Mouse (Mus musculus): Measurements from ENCODE around the gene Ctnnd2. TPM values are rescaled to one million over a fixed set of nuclear protein-coding genes. Genes with fewer than 3 reads are reported as not detected.

Gene Ctnnd2
- polyA plus RNA-seq, 1 experiment from 2014 or later, result 1.4 TPM

DNA sequence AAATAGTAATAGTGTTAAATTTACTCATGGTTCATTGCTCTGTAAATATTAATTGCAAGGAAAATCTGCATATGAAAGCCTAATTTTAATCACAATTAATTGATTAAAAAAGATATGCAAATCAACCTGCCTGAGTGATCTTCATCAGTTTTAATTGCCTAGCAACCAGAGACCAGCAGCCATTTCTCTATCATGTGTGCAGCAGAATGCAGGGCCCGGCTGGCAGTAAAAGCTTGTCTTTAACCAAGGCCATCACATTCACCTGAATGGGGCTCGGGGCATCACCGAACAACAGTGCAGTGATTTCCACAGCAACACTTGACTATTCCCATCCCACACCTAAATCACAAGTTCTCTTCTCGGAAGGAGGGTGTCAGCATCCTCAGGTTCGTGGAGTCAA, 553.7 kb downstream of the Ctnnd2 start:
- H3K36me3 ChIP-seq, result no peaks in the 10 kb centered on the region
- no peak overlapping the region for H3K4me2 ChIP-seq
- H3K9ac ChIP-seq, result no peak overlapping the region
- H3K9me3 ChIP-seq (replicated peaks), result no peaks in the 10 kb centered on the region
- H3K27me3 ChIP-seq (replicated peaks), result no peaks in the 10 kb centered on the region
- no peak for ATAC-seq (ENCODE audit: insufficient number of reproducible peaks, low FRiP score)
- WGBS, result 90% methylated on average over 5 of the region's 5 CpGs
- H3K4me1 ChIP-seq (replicated peaks), result no peaks in the 10 kb centered on the region
- no peak overlapping the region for H3K27ac ChIP-seq (ENCODE audit: poor library complexity, severe bottlenecking)
- H3K4me3 ChIP-seq, result no peak overlapping the region

- H3K4me1 ChIP-seq (replicated peaks), result no peaks in the 10 kb centered on the region
- H3K9me3 ChIP-seq (replicated peaks), result 0 out of 2 replicates have a peak, but pooled peaks cover 3% of the 10 kb centered on the region
- no peaks in the 10 kb centered on the region for H3K27me3 ChIP-seq (replicated peaks)
- ATAC-seq (ENCODE audit: insufficient number of reproducible peaks, low FRiP score), result no peak
- WGBS, result 60% methylated on average over 4 of the region's 4 CpGs
- H3K4me3 ChIP-seq, result no peak overlapping the region
- H3K36me3 ChIP-seq, result no peaks in the 10 kb centered on the region
- no peak overlapping the region for H3K9ac ChIP-seq
- no peak overlapping the region for H3K27ac ChIP-seq (ENCODE audit: poor library complexity, severe bottlenecking)
- no peak overlapping the region for H3K4me2 ChIP-seq
Observed at GRCm38 (mm10) chr15:30738178-30738577, 565.8 kb downstream of the Ctnnd2 start.

GRCm38 (mm10) chr15:30740728-30741127, 568.3 kb downstream of the Ctnnd2 start:
- Histone ChIP-seq H3K4me2 (no peak overlapping the region), H3K27ac (ENCODE audit: poor library complexity, severe bottlenecking) (no peak overlapping the region), H3K4me1 (replicated peaks) (no peaks in the 10 kb centered on the region), H3K27me3 (replicated peaks) (no peaks in the 10 kb centered on the region), H3K36me3 (no peaks in the 10 kb centered on the region), H3K9me3 (replicated peaks) (no peaks in the 10 kb centered on the region), H3K4me3 (no peak overlapping the region), H3K9ac (no peak overlapping the region)
- 20% methylated on average over 6 of the region's 6 CpGs for WGBS
- ATAC-seq (ENCODE audit: insufficient number of reproducible peaks, low FRiP score), result no peak; the same call in 1 of the 2 replicates

GRCm38 (mm10) chr15:30757991-30758390, 585.6 kb downstream of the Ctnnd2 start:
- no peak overlapping the region for H3K4me2 ChIP-seq
- H3K36me3 ChIP-seq, result no peaks in the 10 kb centered on the region
- H3K27me3 ChIP-seq (replicated peaks), result no peaks in the 10 kb centered on the region
- 70% methylated on average over 2 of the region's 2 CpGs for whole genome bisulfite sequencing
- no peak overlapping the region for H3K4me3 ChIP-seq
- no peak overlapping the region for H3K27ac ChIP-seq (ENCODE audit: poor library complexity, severe bottlenecking)
- no peaks in the 10 kb centered on the region for H3K9me3 ChIP-seq (replicated peaks)
- no peak overlapping the region for H3K9ac ChIP-seq
- no peak for ATAC-seq (ENCODE audit: insufficient number of reproducible peaks, low FRiP score)
- H3K4me1 ChIP-seq (replicated peaks), result no peaks in the 10 kb centered on the region

- Histone ChIP-seq H3K27me3 (replicated peaks) (no peaks in the 10 kb centered on the region), H3K9me3 (replicated peaks) (no peaks in the 10 kb centered on the region), H3K4me1 (replicated peaks) (no peaks in the 10 kb centered on the region), H3K27ac (ENCODE audit: poor library complexity, severe bottlenecking) (no peak overlapping the region), H3K4me2 (no peak overlapping the region), H3K4me3 (no peak overlapping the region), H3K9ac (no peak overlapping the region), H3K36me3 (no peaks in the 10 kb centered on the region)
- no peak for ATAC-seq (ENCODE audit: insufficient number of reproducible peaks, low FRiP score)
- 80% methylated on average over 5 of the region's 5 CpGs for WGBS
Observed at GRCm38 (mm10) chr15:30762211-30762610, 589.8 kb downstream of the Ctnnd2 start.

- ATAC-seq (ENCODE audit: insufficient number of reproducible peaks, low FRiP score), result no peak
- WGBS, result 64% methylated on average over 1 of the region's 1 CpGs
- H3K9ac ChIP-seq, result no peak overlapping the region
- no peaks in the 10 kb centered on the region for H3K9me3 ChIP-seq (replicated peaks)
- no peaks in the 10 kb centered on the region for H3K4me1 ChIP-seq (replicated peaks)
- H3K36me3 ChIP-seq, result no peaks in the 10 kb centered on the region
- H3K27me3 ChIP-seq (replicated peaks), result no peaks in the 10 kb centered on the region
- H3K27ac ChIP-seq (ENCODE audit: poor library complexity, severe bottlenecking), result no peak overlapping the region
- H3K4me3 ChIP-seq, result no peak overlapping the region
- H3K4me2 ChIP-seq, result no peak overlapping the region
Observed at GRCm38 (mm10) chr15:30762695-30763285, 590.4 kb downstream of the Ctnnd2 start.

DNA sequence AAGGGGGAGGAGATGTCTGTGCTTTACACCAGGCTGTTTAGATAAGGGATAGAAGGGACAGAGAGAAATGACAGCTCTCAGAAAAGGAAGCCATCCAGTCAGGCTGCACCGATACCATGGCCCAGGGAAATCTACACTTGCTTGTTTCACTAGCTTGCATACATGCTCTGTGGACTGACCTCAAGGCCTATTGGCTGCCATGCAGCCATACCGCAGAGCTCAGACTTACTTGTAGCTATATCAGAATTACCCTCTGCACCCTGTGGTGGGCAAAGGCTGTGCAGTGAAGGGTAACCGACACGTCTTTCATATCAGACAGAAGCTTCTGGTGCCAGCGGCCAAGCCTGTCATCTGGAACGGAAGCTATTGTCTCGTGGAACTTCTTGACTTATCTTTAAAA, 604.5 kb downstream of the Ctnnd2 start:
- Histone ChIP-seq H3K4me2 (no peak overlapping the region), H3K4me1 (replicated peaks) (no peaks in the 10 kb centered on the region), H3K9me3 (replicated peaks) (no peaks in the 10 kb centered on the region), H3K27ac (ENCODE audit: poor library complexity, severe bottlenecking) (no peak overlapping the region), H3K36me3 (no peaks in the 10 kb centered on the region), H3K27me3 (replicated peaks) (no peaks in the 10 kb centered on the region), H3K9ac (no peak overlapping the region), H3K4me3 (no peak overlapping the region)
- no peak for ATAC-seq (ENCODE audit: insufficient number of reproducible peaks, low FRiP score)
- 67% methylated on average over 7 of the region's 7 CpGs for WGBS

DNA sequence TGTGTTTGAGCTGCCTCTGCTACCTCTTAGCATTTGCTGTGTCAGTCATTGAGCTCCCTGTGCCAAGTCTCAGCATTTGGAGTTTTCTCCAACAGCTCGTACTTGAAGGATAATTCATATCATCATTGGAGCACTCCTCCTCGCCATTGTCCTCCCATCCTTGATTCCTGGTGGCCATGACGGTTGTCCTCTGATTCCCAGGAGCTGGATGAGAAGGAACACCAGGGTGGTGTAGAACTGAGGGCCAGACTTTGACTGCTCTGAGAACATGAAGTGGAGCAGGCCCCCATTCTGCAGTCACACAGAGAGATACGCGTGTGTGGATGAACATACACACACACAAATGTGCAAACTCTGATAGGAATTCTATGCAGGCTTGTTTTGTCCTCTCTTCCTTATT, 605.4 kb downstream of the Ctnnd2 start:
- Histone ChIP-seq H3K4me2 (no peak overlapping the region), H3K27ac (ENCODE audit: poor library complexity, severe bottlenecking) (no peak overlapping the region), H3K9me3 (replicated peaks) (no peaks in the 10 kb centered on the region), H3K4me1 (replicated peaks) (no peaks in the 10 kb centered on the region), H3K36me3 (no peaks in the 10 kb centered on the region), H3K4me3 (no peak overlapping the region), H3K9ac (no peak overlapping the region), H3K27me3 (replicated peaks) (no peaks in the 10 kb centered on the region)
- 86% methylated on average over 5 of the region's 5 CpGs for WGBS
- no peak for ATAC-seq (ENCODE audit: insufficient number of reproducible peaks, low FRiP score)

- ATAC-seq (ENCODE audit: insufficient number of reproducible peaks, low FRiP score), result no peak
- Histone ChIP-seq H3K27me3 (replicated peaks) (no peaks in the 10 kb centered on the region), H3K36me3 (no peaks in the 10 kb centered on the region), H3K4me2 (no peak overlapping the region), H3K9me3 (replicated peaks) (no peaks in the 10 kb centered on the region), H3K9ac (no peak overlapping the region), H3K4me3 (no peak overlapping the region), H3K4me1 (replicated peaks) (no peaks in the 10 kb centered on the region), H3K27ac (ENCODE audit: poor library complexity, severe bottlenecking) (no peak overlapping the region)
- WGBS, result 79% methylated on average over 1 of the region's 1 CpGs
Observed at GRCm38 (mm10) chr15:30779903-30780302, 607.5 kb downstream of the Ctnnd2 start.

- H3K9ac ChIP-seq, result no peak overlapping the region
- H3K27me3 ChIP-seq (replicated peaks), result no peaks in the 10 kb centered on the region
- ATAC-seq (ENCODE audit: insufficient number of reproducible peaks, low FRiP score), result no peak
- H3K4me3 ChIP-seq, result no peak overlapping the region
- H3K9me3 ChIP-seq (replicated peaks), result no peaks in the 10 kb centered on the region
- no peak overlapping the region for H3K4me2 ChIP-seq
- H3K4me1 ChIP-seq (replicated peaks), result no peaks in the 10 kb centered on the region
- H3K27ac ChIP-seq (ENCODE audit: poor library complexity, severe bottlenecking), result no peak overlapping the region
- H3K36me3 ChIP-seq, result no peaks in the 10 kb centered on the region
Observed at GRCm38 (mm10) chr15:30780977-30781376, 608.6 kb downstream of the Ctnnd2 start.

GRCm38 (mm10) chr15:30785706-30786320, 613.4 kb downstream of the Ctnnd2 start:
- Histone ChIP-seq H3K27ac (ENCODE audit: poor library complexity, severe bottlenecking) (no peak overlapping the region), H3K36me3 (no peaks in the 10 kb centered on the region), H3K4me2 (no peak overlapping the region), H3K9ac (no peak overlapping the region), H3K9me3 (replicated peaks) (no peaks in the 10 kb centered on the region), H3K27me3 (replicated peaks) (no peaks in the 10 kb centered on the region), H3K4me1 (replicated peaks) (no peaks in the 10 kb centered on the region), H3K4me3 (no peak overlapping the region)
- 81% methylated on average over 5 of the region's 5 CpGs for WGBS
- no peak for ATAC-seq (ENCODE audit: insufficient number of reproducible peaks, low FRiP score)

DNA sequence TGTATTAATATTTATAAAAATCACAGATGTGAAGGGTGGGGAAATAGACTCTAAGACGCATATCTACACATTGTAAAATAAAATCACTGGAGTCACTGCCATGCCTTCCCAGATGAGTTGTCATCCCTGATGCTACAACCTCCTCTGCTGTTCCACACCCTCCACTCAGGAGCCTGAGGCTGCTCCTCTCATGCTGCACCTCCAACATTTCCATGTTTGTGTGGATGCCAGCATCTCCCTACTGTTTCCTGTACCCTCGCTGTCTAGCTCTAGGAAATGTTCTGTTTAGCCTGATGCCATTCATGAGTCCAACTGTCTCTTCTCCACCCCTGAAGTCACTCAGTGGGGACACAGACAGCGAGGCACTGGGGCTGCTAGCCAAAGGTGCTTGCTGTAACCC, 620.9 kb downstream of the Ctnnd2 start:
- Histone ChIP-seq H3K4me3 (no peak overlapping the region), H3K9ac (no peak overlapping the region), H3K4me2 (no peak overlapping the region), H3K27me3 (replicated peaks) (no peaks in the 10 kb centered on the region), H3K27ac (ENCODE audit: poor library complexity, severe bottlenecking) (no peak overlapping the region), H3K36me3 (no peaks in the 10 kb centered on the region), H3K4me1 (replicated peaks) (no peaks in the 10 kb centered on the region), H3K9me3 (replicated peaks) (no peaks in the 10 kb centered on the region)
- 82% methylated on average over 3 of the region's 3 CpGs for WGBS
- ATAC-seq (ENCODE audit: insufficient number of reproducible peaks, low FRiP score), result no peak
